Mouse (Mus musculus) G1E (cell line): ENCODE results near the gene 1700125H20Rik. TPM values are rescaled to one million over a fixed set of nuclear protein-coding genes. Genes with fewer than 3 reads are reported as not detected.

Experiments used
- polyA plus RNA-seq: library from polyadenylated mRNA; stranded (reverse); fragments of >175 nt; gene quantifications from 2 replicates; pipeline ENCODE4 v1.2.3, GENCODE M21; 2012
- total RNA-seq, 2 experiments: library from RNA; stranded (forward) in 1 of 2; stranded (reverse) in 1 of 2; fragments of 200-1000 nt in 1 of 2; fragments of >200 nt in 1 of 2; fragmentation: Nextera tagmentation in 1 of 2; gene quantifications; 2 replicates each; pipeline ENCODE4 v1.2.3; 2014 to 2017

Gene 1700125H20Rik
- total and polyA plus RNA-seq, 3 experiments, result not detected

Other genes starting within 250 kb of the 1700125H20Rik start
- gene Car4, start 212.6 kb upstream of the 1700125H20Rik start, total RNA-seq (2014; fragmentation: Nextera tagmentation), result not detected in 2 replicates
- 0.17 TPM in 1 of 2 replicates, not detected in the other for gene Car4, start 212.6 kb upstream of the 1700125H20Rik start, total RNA-seq (2017)
- gene Car4, start 212.6 kb upstream of the 1700125H20Rik start, polyA plus RNA-seq, result not detected in 2 replicates
- 42.4 and 163 TPM in 2 replicates for gene Usp32, start 30.2 kb upstream of the 1700125H20Rik start, total RNA-seq (2014; fragmentation: Nextera tagmentation)
- 19.2 and 24.9 TPM in 2 replicates for gene Usp32, start 30.2 kb upstream of the 1700125H20Rik start, total RNA-seq (2017)
- gene Usp32, start 30.2 kb upstream of the 1700125H20Rik start, polyA plus RNA-seq, result 9.9 and 10.4 TPM in 2 replicates
- 47.5 and 50.2 TPM in 2 replicates for gene Appbp2, start 64.7 kb downstream of the 1700125H20Rik start, total RNA-seq (2014; fragmentation: Nextera tagmentation)
- 28.1 and 33.2 TPM in 2 replicates for gene Appbp2, start 64.7 kb downstream of the 1700125H20Rik start, total RNA-seq (2017)
- 5.3 TPM in 2 replicates for gene Appbp2, start 64.7 kb downstream of the 1700125H20Rik start, polyA plus RNA-seq
- 38.6 and 44.8 TPM in 2 replicates for gene Ppm1d, start 140.8 kb downstream of the 1700125H20Rik start, total RNA-seq (2014; fragmentation: Nextera tagmentation)
- gene Ppm1d, start 140.8 kb downstream of the 1700125H20Rik start, total RNA-seq (2017), result 13.4 and 15.7 TPM in 2 replicates
- 9.5 and 9.9 TPM in 2 replicates for gene Ppm1d, start 140.8 kb downstream of the 1700125H20Rik start, polyA plus RNA-seq
- 33.2 and 41.3 TPM in 2 replicates for gene Bcas3, start 182.8 kb downstream of the 1700125H20Rik start, total RNA-seq (2014; fragmentation: Nextera tagmentation)
- gene Bcas3, start 182.8 kb downstream of the 1700125H20Rik start, total RNA-seq (2017), result 19.0 and 20.1 TPM in 2 replicates
- 61.0 and 74.3 TPM in 2 replicates for gene Bcas3, start 182.8 kb downstream of the 1700125H20Rik start, polyA plus RNA-seq